Comparison of ENCODE assay signal across 7 mouse cellular contexts in the genomic region with DNA sequence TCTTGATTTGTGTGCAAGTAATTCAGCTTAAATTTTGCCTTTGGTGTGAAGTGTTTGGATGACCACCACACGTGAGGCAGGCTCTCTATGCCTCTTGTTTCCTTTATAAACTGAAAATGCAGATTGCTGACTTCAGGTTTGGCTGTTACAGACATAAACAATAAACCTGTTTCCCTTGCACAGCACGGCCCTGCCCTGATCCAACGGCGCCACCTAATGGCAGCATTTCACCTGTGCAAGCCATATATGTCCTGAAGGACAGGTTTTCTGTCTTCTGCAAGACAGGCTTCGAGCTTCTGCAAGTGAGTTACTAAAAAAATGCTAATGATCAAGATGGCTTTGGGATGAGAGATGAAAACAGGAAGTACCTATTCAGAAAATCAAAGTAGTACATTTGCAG. TPM values are rescaled to one million over a fixed set of nuclear protein-coding genes. Genes with fewer than 3 reads are reported as not detected.
DNase-seq lines count a peak whose midpoint lies in the region; ATAC-seq and TF ChIP-seq lines count a peak whose summit lies in the region.

No protein-coding gene starts in this region.

- H3K4me2 ChIP-seq in lung, postnatal 0 days (replicated peaks; ENCODE audit: low read depth, low read length): no peak overlapping the region

- WGBS in lung, postnatal 0 days: 25% methylated on average over 5 of the region's 5 CpGs

- H3K4me3 ChIP-seq in lung, postnatal 0 days (ENCODE audit: low read depth, low read length): no peak overlapping the region

- DNase-seq in B cell, adult 2 months: peak; percentile 87 to 89
- peak; percentile 75 for DNase-seq in ES-CJ7 (ENCODE audit: low read depth, low spot score)
- DNase-seq in cerebellum, adult 18-20 months: peak; percentile 73 to 80
- DNase-seq in frontal cortex, postnatal 36 days (ENCODE audit: low spot score in 2 of 2): peak; percentile 76 to 83
- peak; percentile 74 to 85 for DNase-seq in kidney, adult 8-10 months
- peak; percentile 81 for DNase-seq in lung, postnatal 0 days (ENCODE audit: low spot score)
- DNase-seq in spleen, adult 12 weeks (ENCODE audit: low spot score): peak; percentile 49

- H3K4me1 ChIP-seq in lung, postnatal 0 days (ENCODE audit: insufficient read depth, low read depth, low read length): no peaks in the 10 kb centered on the region

- no peaks in the 10 kb centered on the region for H3K9me3 ChIP-seq in lung, postnatal 0 days (ENCODE audit: low read length)

- peak; percentile 66 for ATAC-seq in lung, postnatal 0 days

- H3K36me3 ChIP-seq in lung, postnatal 0 days (ENCODE audit: insufficient read depth, low read length): 0 out of 2 replicates have a peak, but pooled peaks cover 3% of the 10 kb centered on the region

- TF ChIP-seq CTCF in lung, postnatal 0 days (IDR thresholded peaks at IDR 0.05): peak; percentile 94

- no peak overlapping the region for H3K27ac ChIP-seq in lung, postnatal 0 days (ENCODE audit: low read length)

- no peak overlapping the region for H3K9ac ChIP-seq in lung, postnatal 0 days (replicated peaks; ENCODE audit: low read depth)

- H3K27me3 ChIP-seq in lung, postnatal 0 days (replicated peaks; ENCODE audit: insufficient read depth, low read length): no peaks in the 10 kb centered on the region

- TF ChIP-seq EP300 in lung, postnatal 0 days (IDR thresholded peaks at IDR 0.05): no peak

RNA-seq across cellular contexts. Expression of gene Masp2, which starts 5.4 kb away (rescaled TPM):
- polyA plus RNA-seq in lung, postnatal 0 days (2015; fragmentation: Nextera tagmentation; extraction: Ambion mirVana): 0.13 TPM in 1 of 2 replicates, not detected in the other

RNA-seq across cellular contexts. Expression of gene Srm, which starts 16.5 kb away (rescaled TPM):
- 45.8 and 46.6 TPM in 2 replicates for polyA plus RNA-seq in lung, postnatal 0 days (2015; fragmentation: Nextera tagmentation; extraction: Ambion mirVana)

RNA-seq across cellular contexts. Expression of gene Tardbp, which starts 19.1 kb away (rescaled TPM):
- polyA plus RNA-seq in lung, postnatal 0 days (2015; fragmentation: Nextera tagmentation; extraction: Ambion mirVana): 124 and 157 TPM in 2 replicates

RNA-seq across cellular contexts. Expression of gene Gm572, which starts 35.4 kb away (rescaled TPM):
- not detected in 2 replicates for polyA plus RNA-seq in lung, postnatal 0 days (2015; fragmentation: Nextera tagmentation; extraction: Ambion mirVana)

RNA-seq across cellular contexts. Expression of gene Exosc10, which starts 49.5 kb away (rescaled TPM):
- 33.2 and 35.9 TPM in 2 replicates for polyA plus RNA-seq in lung, postnatal 0 days (2015; fragmentation: Nextera tagmentation; extraction: Ambion mirVana)
